Mouse (Mus musculus) stomach, postnatal 0 days (tissue): Measurements from ENCODE around the gene Dut.

Source experiments
- CTCF ChIP-seq: IDR thresholded peaks from 2 replicates; pipeline ENCODE4 v1.5.1; 2016; ENCODE audit warnings: antibody characterized with exemption, low read depth, mild to moderate bottlenecking, moderate library complexity
- EP300 ChIP-seq: optimal IDR thresholded peaks from 2 replicates; pipeline ENCODE3; 2016; ENCODE audit warnings: antibody characterized with exemption

- TF ChIP-seq CTCF (no peak), EP300 (no peak)
These were observed 7.6 kb downstream of the Dut start for GRCm38 (mm10) chr2:125254630-125255029.
